In the genomic region with DNA sequence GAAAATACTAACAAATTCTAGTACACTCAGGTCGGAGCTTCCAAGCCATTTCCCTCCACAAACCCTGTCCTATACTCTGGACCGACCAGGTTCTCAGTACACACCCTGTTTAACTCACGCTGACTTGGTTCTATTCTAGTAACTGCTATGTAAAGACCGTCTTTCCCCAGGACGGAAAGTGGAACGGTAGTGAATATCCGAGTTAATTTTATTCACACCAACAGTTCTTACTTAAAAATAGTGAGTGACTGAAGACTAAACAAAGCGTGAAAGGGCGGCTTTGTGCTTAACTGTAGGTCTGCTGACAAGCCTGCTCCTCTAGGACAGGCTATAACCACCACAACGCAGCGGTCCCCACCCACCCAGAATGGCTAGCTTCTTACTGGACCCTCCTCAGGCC, we compare ENCODE assay signal across 20 mouse cellular contexts. TPM values are rescaled to one million over a fixed set of nuclear protein-coding genes. Genes with fewer than 3 reads are reported as not detected.
DNase-seq lines count a peak whose midpoint lies in the region; ATAC-seq and TF ChIP-seq lines count a peak whose summit lies in the region.
"Had no signal": no experiment of that assay in that cellular context is flagged by ENCODE, and none has a peak within 500 bp of the region (broad histone marks: within the 10 kb centered on the region; RNA-seq: fewer than 3 reads in every experiment).

No protein-coding gene starts in this region.

- ATAC-seq in heart, embryonic 14.5 days (ENCODE audit: insufficient number of reproducible peaks, insufficient read depth, low FRiP score, low read depth), result no peak
- ATAC-seq: activated CD4-positive, CD25-positive, alpha-beta regulatory T cell, adult 4 months; forebrain, embryonic 13.5 days; forebrain, postnatal 0 days; intestine, embryonic 16.5 days had no signal

- H3K4me3 ChIP-seq in gastrocnemius, adult 2 months, result peak overlapping the region; percentile 40; the same call in 1 of the 2 replicates
- H3K4me3 ChIP-seq in heart, embryonic 14.5 days (ENCODE audit: control insufficient read depth in 1 of 2, insufficient read depth in 1 of 2, low read depth in 1 of 2, low read length in 2 of 2), result no peak overlapping the region
- H3K4me3 ChIP-seq in layer of hippocampus, adult 2 months, result no peak overlapping the region
- no peak overlapping the region for H3K4me3 ChIP-seq in brown adipose tissue, adult 24 weeks (ENCODE audit: insufficient read depth, low read depth, low read length)
- H3K4me3 ChIP-seq: embryonic facial prominence, embryonic 10.5 days; forebrain, embryonic 13.5 days; hindbrain, embryonic 15.5 days had no signal

- 65% methylated on average over 11 of the region's 11 CpGs for WGBS in heart, embryonic 14.5 days

- H3K4me1 ChIP-seq in heart, embryonic 14.5 days (ENCODE audit: control insufficient read depth in 2 of 2, insufficient read depth in 2 of 2, low read length in 2 of 2), result peaks cover 24 to 70% of the 10 kb centered on the region in 2 experiments
- H3K4me1 ChIP-seq in brown adipose tissue, adult 24 weeks (ENCODE audit: control insufficient read depth, insufficient read depth, insufficient read length, low read length), result peaks cover 45% of the 10 kb centered on the region
- H3K4me1 ChIP-seq: forebrain, embryonic 13.5 days had no signal

- peaks cover 33% of the 10 kb centered on the region for H3K36me3 ChIP-seq in heart, embryonic 14.5 days (ENCODE audit: control insufficient read depth, insufficient read depth, low read length)
- H3K36me3 ChIP-seq: hindbrain, embryonic 15.5 days had no signal

- no peak for DNase-seq in gastrocnemius, adult 2 months
- DNase-seq in gastrocnemius, postnatal 25 days, result no peak
- no peak for DNase-seq in heart, postnatal 14 days
- DNase-seq in layer of hippocampus, adult 2 months (ENCODE audit: low spot score in 2 of 2), result no peak
- DNase-seq in layer of hippocampus, adult 18-20 months (ENCODE audit: low spot score in 2 of 2), result no peak
- DNase-seq: adrenal gland, postnatal 14 days; cerebellum, adult 2 months; cerebellum, postnatal 10 days; forebrain, postnatal 0 days; gastrocnemius, postnatal 10 days; kidney, adult 2 months had no signal

- H3K9ac ChIP-seq in heart, embryonic 14.5 days (ENCODE audit: low read length), result peak overlapping the region; percentile 34; the same call in 1 of the 2 replicates
- H3K9ac ChIP-seq: forebrain, embryonic 13.5 days; forebrain, postnatal 0 days; hindbrain, embryonic 15.5 days had no signal

- no peak for TF ChIP-seq CTCF in gastrocnemius, adult 2 months (IDR thresholded peaks at IDR 0.05)
- TF ChIP-seq CTCF in layer of hippocampus, adult 2 months (conservative IDR thresholded peaks at IDR 0.05), result no peak

- H3K9me3 ChIP-seq in heart, embryonic 14.5 days (ENCODE audit: control insufficient read depth, low read length), result no peaks in the 10 kb centered on the region
- H3K9me3 ChIP-seq: embryonic facial prominence, embryonic 10.5 days; forebrain, embryonic 13.5 days; hindbrain, embryonic 15.5 days had no signal

- intact Hi-C loops in gastrocnemius, adult 2 months (cut with DNase I), result no loop called here
- intact Hi-C loops in heart, postnatal 14 days (cut with DNase I), result no loop called here

- no peaks in the 10 kb centered on the region for H3K27me3 ChIP-seq in heart, embryonic 14.5 days (ENCODE audit: control insufficient read depth, insufficient read depth, low read length)
- H3K27me3 ChIP-seq: forebrain, embryonic 13.5 days; hindbrain, embryonic 15.5 days had no signal

- H3K27ac ChIP-seq in gastrocnemius, adult 2 months, result peak overlapping the region; percentile 71
- peak overlapping the region; percentile 2 to 59; a peak in 2 of 4 replicates for H3K27ac ChIP-seq in heart, embryonic 14.5 days (replicated peaks in 1 of 2; ENCODE audit: control insufficient read depth in 1 of 2, insufficient read depth in 1 of 2, low read depth in 2 of 2, low read length in 2 of 2)
- 0 out of 2 replicates have a peak overlapping the region, but pooled peaks have one; percentile 10 for H3K27ac ChIP-seq in layer of hippocampus, adult 2 months
- peak overlapping the region; percentile 35; the same call in 1 of the 2 replicates for H3K27ac ChIP-seq in brown adipose tissue, adult 24 weeks (replicated peaks; ENCODE audit: low read depth, low read length)
- H3K27ac ChIP-seq: embryonic facial prominence, embryonic 10.5 days; forebrain, embryonic 13.5 days; hindbrain, embryonic 15.5 days had no signal

- peak overlapping the region; percentile 14; the same call in 1 of the 2 replicates for H3K4me2 ChIP-seq in heart, embryonic 14.5 days (ENCODE audit: low read length)
- H3K4me2 ChIP-seq: forebrain, embryonic 13.5 days; heart, embryonic 11.5 days; hindbrain, embryonic 15.5 days had no signal

RNA-seq across cellular contexts. Expression of a gene that starts 14.1 kb away (rescaled TPM):
- 100 to 1,000 TPM; 214 to 243 TPM for total RNA-seq in gastrocnemius, adult 2 months (2021)
- 100 to 1,000 TPM; 179 to 224 TPM for total RNA-seq in gastrocnemius, postnatal 25 days (2021)
- polyA plus RNA-seq in heart, embryonic 14.5 days (2014; fragmentation: Nextera tagmentation; extraction: Ambion mirVana), result 228 and 235 TPM in 2 replicates
- total RNA-seq in heart, postnatal 14 days (2021), result 100 to 1,000 TPM; 269 to 291 TPM
- 100 to 1,000 TPM in 1 of 2 experiments, 10 to 100 TPM in 1; 90.8 to 100 TPM for total RNA-seq in layer of hippocampus, adult 2 months (2021)
- 100 to 1,000 TPM in 1 of 2 experiments, 10 to 100 TPM in 1; 96.7 to 103 TPM for total RNA-seq in layer of hippocampus, adult 18-20 months (2021)
- polyA plus RNA-seq in brown adipose tissue, adult 24 weeks (2012; ENCODE audit: insufficient read depth, insufficient read length, missing spikeins), result 69.7 and 110 TPM in 2 replicates
- total RNA-seq: MEL had no signal

Comparison
In these comparisons a context has a peak if more than half of its experiments do, and no peak if none do; other contexts are left out.
1. H3K27ac ChIP-seq: peak in every context shown above with its lines; median percentile 71 in gastrocnemius, adult 2 months; 35 in brown adipose tissue, adult 24 weeks; 30 in heart, embryonic 14.5 days; 10 in layer of hippocampus, adult 2 months.